Mouse (Mus musculus): ENCODE results near the gene Fzd5.

Fzd5 gene

GRCm38 (mm10) chr1:64737502-64738179, at the start of gene Fzd5:
TSS of gene Fzd5 (minus strand) at chr1:64737751.
- peak; percentile 99 for DNase-seq

GRCm38 (mm10) chr1:64779863-64780262, 42.3 kb upstream of the Fzd5 start:
- DNase-seq: peak; percentile 76

GRCm38 (mm10) chr1:64779415-64779814, 41.9 kb upstream of the Fzd5 start:
- peak; percentile 78 for DNase-seq

GRCm38 (mm10) chr1:64773305-64773704, 35.8 kb upstream of the Fzd5 start:
- no peak for DNase-seq

GRCm38 (mm10) chr1:64770169-64770568, 32.6 kb upstream of the Fzd5 start:
- DNase-seq: no peak

DNA sequence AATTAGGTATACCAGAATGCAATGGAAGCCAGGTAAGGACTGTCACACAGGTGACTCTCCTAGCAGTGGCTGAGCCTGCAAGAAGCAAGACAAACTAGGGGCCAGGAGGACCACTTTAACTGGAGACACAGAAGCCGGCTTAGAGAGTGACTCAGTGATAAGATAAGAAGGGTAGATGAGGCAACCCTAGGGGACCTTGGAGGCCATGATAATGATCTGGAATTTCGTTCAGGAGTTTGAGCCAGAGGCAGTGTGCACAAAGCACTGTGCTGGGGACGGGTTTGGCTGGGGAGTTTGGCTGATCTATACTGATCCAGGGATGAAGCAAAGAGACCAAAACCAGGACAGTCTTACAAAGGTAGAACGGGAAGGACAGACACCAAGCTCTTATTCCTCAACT, 24.1 kb upstream of the Fzd5 start:
- no peak for DNase-seq

- peak; percentile 96 for DNase-seq
Measured at GRCm38 (mm10) chr1:64757766-64758165, 20.2 kb upstream of the Fzd5 start.

- DNase-seq: peak; percentile 91
Measured at GRCm38 (mm10) chr1:64757254-64757653, 19.7 kb upstream of the Fzd5 start.

- peak; percentile 90 for DNase-seq
Measured at GRCm38 (mm10) chr1:64756640-64757030, 19.1 kb upstream of the Fzd5 start.

- DNase-seq: peak; percentile 89
Measured at GRCm38 (mm10) chr1:64755971-64756639, 18.6 kb upstream of the Fzd5 start.

DNA sequence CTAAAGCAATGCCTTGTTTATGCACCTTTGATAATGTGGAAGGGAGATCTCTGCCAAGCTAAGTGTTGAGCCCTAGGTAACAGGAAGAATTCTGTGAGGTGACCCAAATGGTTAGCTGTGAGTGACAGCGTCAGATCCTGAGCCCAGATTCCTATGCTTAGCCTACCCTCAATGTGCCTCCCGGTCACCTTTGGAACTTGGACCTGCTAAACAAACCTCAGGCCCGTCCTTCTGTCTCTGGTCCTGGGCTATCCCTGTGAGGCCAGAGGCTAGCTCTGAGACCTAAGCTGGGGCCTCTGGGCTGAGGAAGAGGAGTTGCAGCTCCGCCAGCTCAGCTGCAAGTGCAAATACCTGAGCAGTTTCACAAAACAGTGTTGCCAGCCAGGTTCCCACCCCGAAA, 17.1 kb upstream of the Fzd5 start:
- DNase-seq: no peak

GRCm38 (mm10) chr1:64753668-64754067, 16.1 kb upstream of the Fzd5 start:
- DNase-seq: no peak

GRCm38 (mm10) chr1:64753109-64753508, 15.6 kb upstream of the Fzd5 start:
- peak; percentile 97 for DNase-seq

DNA sequence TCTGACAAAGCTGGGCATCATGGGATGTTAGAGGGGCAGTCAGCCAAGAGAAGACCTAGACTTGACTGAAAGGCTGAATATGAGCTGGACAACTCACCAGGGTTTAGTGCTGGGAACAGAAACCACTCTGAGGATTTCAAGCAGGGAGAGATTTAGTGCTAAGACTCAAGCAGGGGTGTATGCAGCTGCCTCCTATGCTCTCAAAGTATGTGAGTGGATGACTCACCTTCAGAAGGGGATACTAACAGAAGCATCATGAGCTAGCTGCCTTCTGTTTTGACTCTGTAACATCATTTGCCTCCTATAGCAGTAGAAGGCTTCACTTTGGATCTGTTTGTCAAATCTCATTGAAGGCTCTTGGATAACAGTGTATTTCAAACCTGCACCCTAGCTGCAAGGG, 7.1 kb upstream of the Fzd5 start:
- peak; percentile 49 for DNase-seq

DNA sequence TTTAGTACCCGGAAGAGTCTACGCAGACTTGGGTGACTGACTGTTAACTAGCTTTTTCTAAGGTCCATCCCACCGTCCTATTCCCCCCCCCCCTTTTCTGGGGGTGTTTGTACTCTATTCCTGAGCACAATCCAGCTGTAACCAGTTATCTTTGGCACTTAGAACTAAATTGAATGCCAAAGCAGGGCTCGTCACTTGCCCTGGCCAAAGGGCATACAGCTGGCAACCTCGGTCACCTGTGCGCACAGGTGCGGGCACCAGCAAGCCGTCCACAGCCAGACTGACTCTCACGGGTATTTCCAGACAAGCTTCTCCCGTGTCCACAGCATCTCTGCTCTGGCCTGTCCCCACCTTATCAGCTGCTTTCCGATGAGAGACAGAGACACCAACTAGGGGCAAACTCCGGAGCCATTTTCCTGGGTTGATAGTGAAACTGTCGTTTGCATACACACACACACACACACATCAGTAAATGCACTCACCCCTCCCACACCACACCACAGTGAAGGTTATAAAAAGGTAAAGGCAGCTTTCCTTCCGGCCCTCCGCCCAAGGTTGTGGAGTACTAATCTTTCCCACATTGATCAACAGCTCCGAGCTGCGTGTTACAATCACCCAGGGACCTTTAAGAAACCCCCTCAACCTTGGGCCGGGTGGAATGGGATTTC, 5.3 kb upstream of the Fzd5 start:
- peak; percentile 80 for DNase-seq

- peak; percentile 94 for DNase-seq
Measured at GRCm38 (mm10) chr1:64738661-64739082, 1.1 kb upstream of the Fzd5 start.

- DNase-seq: no peak
Measured at GRCm38 (mm10) chr1:64738180-64738555, 617 bp upstream of the Fzd5 start.

DNA sequence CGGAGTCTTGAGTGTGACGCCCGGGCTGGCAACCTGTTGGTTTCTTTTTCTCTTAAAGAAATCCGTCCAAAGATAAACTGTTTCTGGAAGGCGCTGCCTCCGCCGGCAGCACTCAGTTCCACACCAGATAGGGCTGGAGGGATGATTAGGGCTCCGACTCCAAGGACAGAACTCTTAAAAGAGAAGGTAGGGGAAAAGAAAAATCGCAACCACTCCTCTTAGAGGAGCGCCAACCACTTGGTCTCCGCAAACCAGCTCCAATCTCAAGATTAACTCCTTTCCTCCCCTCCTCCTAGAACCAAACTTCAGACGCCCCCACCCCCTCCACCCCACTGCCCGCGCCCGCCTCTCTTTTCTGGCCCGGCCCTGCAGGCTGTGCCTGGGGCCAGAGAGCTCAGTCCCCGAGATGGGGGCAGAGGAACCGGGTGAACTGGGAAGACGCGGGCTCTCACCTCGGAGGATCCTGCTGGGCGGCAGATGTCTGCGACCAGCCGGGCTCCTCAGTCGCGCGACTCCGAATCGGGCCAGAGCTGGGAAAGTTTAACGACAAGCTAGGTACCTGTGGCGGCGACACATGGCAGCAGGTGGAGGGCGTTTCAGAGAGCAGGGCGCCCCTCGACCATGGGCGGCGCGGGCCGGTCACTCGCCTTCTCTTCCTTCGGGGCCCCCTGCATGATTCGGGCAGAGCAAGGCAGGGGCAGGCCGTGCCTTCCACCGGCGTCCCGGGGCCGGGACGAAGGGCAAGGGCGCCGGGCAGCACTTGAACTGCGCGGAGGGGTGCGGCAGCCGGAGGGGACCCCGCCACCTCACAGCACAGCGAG, 660 bp downstream of the Fzd5 start:
- peak; percentile 95 for DNase-seq

DNA sequence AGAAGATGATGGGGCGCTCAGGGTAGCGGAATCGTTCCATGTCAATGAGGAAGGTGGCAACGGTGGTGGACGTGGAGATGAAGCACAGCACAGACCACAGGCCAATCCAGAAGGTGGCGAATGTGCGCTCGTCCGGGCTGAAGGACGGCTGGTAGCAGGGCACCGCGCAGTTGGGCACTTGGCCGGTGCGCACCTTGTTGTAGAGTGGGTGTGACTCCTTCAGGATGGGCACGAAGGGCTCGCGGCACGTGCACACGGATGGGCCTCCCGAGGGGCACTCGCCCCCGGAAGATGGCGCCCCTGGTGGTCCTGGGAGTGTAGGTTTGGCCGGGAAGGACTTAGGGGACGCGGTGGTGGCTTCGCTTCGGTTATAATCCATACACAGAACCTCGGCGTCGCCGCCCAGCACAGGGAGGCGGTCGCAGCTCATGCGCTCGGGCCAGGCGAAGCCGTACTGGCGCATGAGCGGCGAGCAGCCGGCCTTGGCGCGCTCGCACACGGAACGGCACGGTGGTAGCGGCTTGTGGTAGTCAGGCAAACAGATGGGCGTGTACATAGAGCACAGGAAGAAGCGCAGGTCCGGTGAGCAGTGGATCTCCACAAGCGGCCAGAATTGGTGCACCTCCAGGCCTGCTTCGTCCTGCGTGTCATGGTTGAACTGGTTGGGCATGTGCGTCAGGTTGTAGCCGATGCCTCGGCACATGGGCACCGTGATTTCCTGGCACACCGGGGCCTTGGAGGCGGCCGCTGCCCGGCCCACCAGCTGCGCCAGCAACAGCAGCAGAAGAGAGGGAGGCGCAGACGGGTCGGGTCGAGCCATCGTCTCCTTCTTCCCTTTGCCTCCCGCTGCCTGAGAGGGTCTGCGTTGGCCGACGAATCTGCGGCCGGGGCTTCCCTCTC, 1.5 kb downstream of the Fzd5 start:
- peak; percentile 94 for DNase-seq

DNA sequence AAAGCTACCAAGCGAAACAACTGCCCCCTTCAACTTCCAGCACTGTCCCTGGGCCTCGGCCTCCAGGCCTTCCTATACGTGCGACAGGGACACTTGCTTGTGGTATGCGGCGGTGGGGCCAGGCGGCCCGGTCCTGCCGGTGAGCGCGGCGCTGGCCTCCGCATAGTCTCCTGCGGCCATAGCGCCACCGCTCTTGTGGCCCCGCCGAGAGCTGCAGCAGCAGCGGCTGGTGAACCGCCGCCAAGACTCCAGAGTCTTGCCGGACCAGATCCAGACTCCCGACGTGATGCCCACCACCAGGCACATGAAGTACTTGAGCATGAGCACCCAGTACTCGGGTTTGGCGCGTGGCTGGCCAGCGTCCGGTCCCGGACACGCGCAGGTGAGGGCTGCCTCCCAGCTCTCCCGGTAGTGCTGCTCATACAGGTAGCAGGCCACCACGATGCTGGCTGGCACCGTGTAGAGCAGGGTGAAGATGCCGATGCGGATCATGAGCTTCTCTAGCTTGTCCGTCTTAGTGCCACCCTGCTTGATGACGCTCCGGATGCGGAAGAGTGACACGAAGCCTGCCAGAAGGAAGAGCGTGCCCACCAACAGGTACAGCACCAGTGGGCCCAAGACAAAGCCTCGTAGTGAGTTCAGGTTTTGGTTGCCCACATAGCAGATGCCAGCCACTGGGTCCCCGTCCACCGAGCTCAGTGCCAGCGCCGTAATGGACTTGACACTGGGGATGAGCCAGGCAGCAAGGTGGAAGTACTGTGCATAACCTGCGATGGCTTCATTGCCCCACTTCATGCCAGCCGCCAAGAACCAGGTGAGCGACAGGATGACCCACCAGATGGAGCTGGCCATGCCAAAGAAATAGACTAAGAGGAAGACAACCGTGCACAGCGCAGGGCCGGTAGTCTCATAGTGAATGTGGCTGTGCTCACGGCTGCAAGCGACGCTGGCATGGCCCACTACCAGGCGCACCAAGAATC, 2.5 kb downstream of the Fzd5 start:
- peak; percentile 95 for DNase-seq
